Mouse (Mus musculus) embryonic stem cell, embryonic (primary cell): Measurements from ENCODE around the gene Apcs.

Source experiments
- CTCF ChIA-PET, 4 experiments: fragments of 300-600 bp in 2 of 4; fragments of 350-600 bp in 2 of 4; sonication (Branson Sonifier 250); formaldehyde crosslinking; loops; one replicate each; lab custom pipeline; 2022; ENCODE audit warnings: inconsistent platforms in 2 of 4; lab: Charles Lee
- POLR2A ChIA-PET, 4 experiments: fragments of 300-600 bp in 2 of 4; fragments of 350-600 bp in 2 of 4; sonication (Branson Sonifier 250); formaldehyde crosslinking; loops; one replicate each; lab custom pipeline; 2022; ENCODE audit warnings: antibody characterized with exemption in 4 of 4, inconsistent platforms in 1 of 4; lab: Charles Lee

Apcs gene

DNA sequence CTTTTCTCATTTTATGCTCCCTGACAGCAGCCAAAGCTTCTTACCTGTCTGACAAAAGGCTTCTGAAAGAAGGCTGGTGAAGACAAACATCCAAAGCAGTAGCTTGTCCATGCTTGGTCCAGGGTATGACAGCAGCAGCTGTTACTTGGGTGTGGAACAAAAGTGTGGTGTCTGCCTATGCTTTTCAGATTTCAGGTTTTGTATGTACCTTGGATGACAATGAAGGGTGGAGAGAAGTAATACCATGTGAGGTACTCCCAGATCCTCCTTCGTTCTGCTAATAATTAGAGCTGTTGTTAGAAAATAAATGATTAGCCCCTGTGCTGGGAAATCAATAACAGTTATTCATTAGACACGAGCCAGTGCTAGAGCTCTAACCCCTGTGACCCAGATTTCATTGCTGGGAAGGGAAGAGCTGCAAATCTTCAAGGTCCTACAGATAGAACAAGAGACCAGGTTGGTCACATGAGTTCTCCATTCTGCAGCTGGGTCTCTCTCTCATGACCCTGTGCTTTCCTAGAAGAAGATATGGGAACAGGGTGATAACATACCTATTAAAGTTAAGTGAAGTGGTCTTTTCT is at the start of gene Apcs:
Apcs (minus strand) TSS at position 265 of the 581 bp plus-strand sequence.
- CTCF ChIA-PET, result no interaction called here
- POLR2A ChIA-PET, result no interaction called here

GRCm38 (mm10) chr1:172932197-172932596 is 37.4 kb upstream of the Apcs start:
- POLR2A ChIA-PET, result no interaction called here
- CTCF ChIA-PET, result no interaction called here

- ChIA-PET CTCF (no interaction called here), POLR2A (no interaction called here)
Measured at GRCm38 (mm10) chr1:172918450-172918849, 23.6 kb upstream of the Apcs start.

DNA sequence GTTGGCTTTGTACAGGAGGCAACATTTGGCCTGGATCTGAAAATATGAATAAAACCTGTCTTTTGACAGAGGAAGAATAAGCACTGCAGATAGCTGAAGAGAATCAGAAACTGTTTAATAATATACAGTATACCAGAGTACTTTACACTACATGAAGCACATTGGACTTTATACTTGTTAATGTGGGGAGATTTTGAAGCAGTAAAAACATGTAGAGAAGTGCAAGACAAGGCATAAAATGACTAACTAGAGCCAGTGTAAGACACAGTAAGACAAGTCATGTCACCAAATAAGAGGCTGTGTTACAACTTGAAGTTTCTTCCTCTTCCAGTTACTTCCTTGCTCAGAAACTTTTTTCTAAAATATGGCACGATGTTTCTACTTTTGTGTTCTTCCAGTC is 22.3 kb upstream of the Apcs start:
- POLR2A ChIA-PET, result no interaction called here
- CTCF ChIA-PET, result no interaction called here

- ChIA-PET CTCF (interaction anchor here in 1 of 4 experiments (0.6 kb wide), 1 partner anchor 53 kb away, joined by 3 read pairs; no protein-coding TSS in a partner anchor), POLR2A (no interaction called here)
Measured at GRCm38 (mm10) chr1:172903313-172903712, 8.5 kb upstream of the Apcs start.

DNA sequence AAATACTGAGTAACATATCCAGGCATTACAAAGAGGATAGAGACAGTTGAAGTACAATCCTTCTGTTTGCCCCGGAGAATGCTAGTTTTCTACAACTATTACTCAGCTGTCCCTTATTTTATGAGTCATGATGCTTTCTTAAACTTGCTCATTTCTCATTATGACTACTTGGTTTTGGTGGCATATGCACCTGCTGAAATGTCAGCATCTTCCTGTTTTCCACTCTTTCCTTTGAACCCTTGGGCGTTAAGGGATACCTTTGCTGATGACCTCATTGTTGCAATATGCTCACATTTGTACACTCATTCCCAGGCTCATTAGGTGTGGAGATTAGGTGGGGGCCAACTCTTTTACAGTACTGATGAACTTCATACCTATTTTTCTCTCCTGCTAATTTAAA is 594 bp upstream of the Apcs start:
- CTCF ChIA-PET, result no interaction called here
- POLR2A ChIA-PET, result no interaction called here

- ChIA-PET POLR2A (no interaction called here), CTCF (no interaction called here)
Measured at GRCm38 (mm10) chr1:172876675-172877074, 18.2 kb downstream of the Apcs start.

DNA sequence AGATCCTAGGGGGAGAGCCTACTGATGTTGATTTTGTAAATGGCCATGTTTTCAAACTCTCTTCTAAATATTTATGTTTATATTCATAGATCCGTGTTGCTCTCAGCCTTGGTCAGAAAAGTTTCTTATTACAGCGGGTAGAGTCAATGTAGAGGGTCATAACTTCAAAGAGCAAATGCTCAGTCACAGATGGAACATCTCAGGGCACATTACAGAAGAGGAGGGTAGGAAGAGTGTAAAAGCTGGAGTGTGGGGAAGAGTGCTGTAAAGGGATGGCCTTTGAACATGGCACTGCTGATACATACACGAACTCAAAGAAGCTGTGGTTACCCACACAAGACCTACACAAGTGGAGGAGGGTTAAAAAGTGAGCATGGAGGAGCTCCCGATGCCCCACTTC is 19.6 kb downstream of the Apcs start:
- ChIA-PET CTCF (no interaction called here), POLR2A (no interaction called here)

DNA sequence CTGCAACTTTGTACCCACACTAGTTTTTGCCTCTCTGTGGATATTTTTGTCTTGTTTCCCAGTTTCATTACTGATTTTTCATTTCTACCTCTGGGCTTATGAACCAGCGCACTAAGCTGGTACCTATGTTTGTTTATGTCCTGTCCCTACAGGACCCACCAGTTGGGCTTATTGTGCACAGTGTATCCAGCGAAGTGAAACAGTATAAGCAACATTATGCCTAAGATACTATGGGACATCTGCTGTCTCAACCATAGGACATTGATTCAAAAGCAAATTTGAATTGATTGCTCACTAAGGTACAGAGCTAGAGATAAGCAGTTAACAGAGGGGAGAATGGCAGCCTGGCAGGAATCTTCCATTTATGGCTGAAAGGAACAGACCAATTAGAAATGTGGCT is 46.7 kb downstream of the Apcs start:
- CTCF ChIA-PET, result no interaction called here
- POLR2A ChIA-PET, result interaction anchor here in 1 of 4 experiments (0.5 kb wide), 1 partner anchor 534 kb away, joined by 7 read pairs; no protein-coding TSS in a partner anchor

- ChIA-PET POLR2A (interaction anchor here in 1 of 4 experiments (0.5 kb wide), 1 partner anchor 10 kb away, joined by 4 read pairs; no protein-coding TSS in a partner anchor), CTCF (no interaction called here)
Measured at GRCm38 (mm10) chr1:172847044-172847761, 47.6 kb downstream of the Apcs start.
